Mouse (Mus musculus): ENCODE results near the gene Tmcc2.
A peak's percentile ranks its signal among the peaks of the same experiment; 100 is the strongest.

Gene Tmcc2

DNA sequence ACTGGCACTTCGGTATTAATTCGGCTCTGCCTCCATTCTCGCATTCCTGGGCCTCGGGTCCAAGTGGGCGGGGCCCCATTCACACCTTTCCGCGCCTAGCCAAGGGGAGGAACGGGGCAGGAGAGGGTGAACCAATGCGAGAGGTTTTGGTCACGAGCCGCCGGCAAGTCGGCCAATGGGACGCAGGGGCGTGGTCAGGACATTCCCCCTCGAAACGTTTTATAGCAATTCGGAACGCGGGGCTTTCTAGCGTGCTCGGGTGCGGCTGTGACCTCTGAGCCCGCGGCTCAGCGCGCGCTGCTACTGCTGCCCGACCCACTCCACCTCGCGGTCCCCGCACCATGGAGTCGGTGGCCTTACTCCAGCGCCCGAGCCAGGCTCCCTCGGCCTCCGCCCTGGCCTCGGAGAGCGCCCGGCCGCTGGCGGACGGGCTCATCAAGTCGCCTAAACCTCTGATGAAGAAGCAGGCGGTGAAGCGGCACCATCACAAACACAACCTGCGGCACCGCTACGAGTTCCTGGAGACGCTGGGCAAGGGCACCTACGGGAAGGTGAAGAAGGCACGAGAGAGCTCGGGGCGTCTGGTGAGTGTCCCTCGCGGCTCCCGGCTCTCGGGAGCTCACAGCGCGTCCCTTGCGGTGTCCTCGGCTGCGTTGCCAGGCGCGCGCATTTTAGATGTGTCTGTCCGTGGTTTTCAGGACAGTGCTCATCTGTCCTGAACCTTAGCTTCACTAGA, 75.0 kb downstream of the Tmcc2 start, which contains the start of gene Nuak2:
TSS of gene Nuak2 (plus strand) at position 238 of the 736 bp plus-strand sequence.
- peak; percentile 82 to 85 for DNase-seq (ENCODE audit: low spot score in 2 of 2)

GRCm38 (mm10) chr1:132312703-132313102, 78.4 kb downstream of the Tmcc2 start:
- no peak for DNase-seq (ENCODE audit: low spot score in 2 of 2)

DNA sequence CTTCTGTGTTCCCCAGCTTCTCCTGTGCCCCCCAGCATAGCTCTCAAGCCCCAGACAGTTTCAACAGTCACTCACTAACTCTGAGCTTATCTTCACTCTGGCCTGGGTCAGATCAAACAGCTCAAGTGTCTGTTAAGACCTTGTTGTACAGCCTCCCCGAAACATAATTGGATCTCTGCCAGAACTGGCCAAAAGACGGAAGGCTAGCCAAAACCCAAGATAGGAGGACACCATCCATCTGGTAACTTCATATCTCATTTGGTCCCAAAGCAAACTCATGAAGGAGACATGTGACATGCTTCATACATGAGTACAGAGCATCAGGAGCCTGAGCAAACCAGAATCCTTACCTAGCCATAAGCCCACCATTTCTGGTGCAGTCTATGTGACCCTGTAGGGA, 79.0 kb downstream of the Tmcc2 start:
- DNase-seq (ENCODE audit: low spot score in 2 of 2) = no peak

- no peak for DNase-seq (ENCODE audit: low spot score in 2 of 2)
These were observed 79.8 kb downstream of the Tmcc2 start for GRCm38 (mm10) chr1:132311174-132311859.

- no peak for DNase-seq (ENCODE audit: low spot score in 2 of 2)
These were observed 80.3 kb downstream of the Tmcc2 start for GRCm38 (mm10) chr1:132310754-132311153.

GRCm38 (mm10) chr1:132308674-132309073, 82.4 kb downstream of the Tmcc2 start:
- no peak for DNase-seq (ENCODE audit: low spot score in 2 of 2)

- DNase-seq (ENCODE audit: low spot score in 2 of 2) = no peak
These were observed 83.1 kb downstream of the Tmcc2 start for GRCm38 (mm10) chr1:132307962-132308361.

- no peak for DNase-seq (ENCODE audit: low spot score in 2 of 2)
These were observed 84.3 kb downstream of the Tmcc2 start for GRCm38 (mm10) chr1:132306808-132307207.
